Mouse (Mus musculus): Measurements from ENCODE around the gene Prpf6. TPM values are rescaled to one million over a fixed set of nuclear protein-coding genes. Genes with fewer than 3 reads are reported as not detected.

The Prpf6 gene
- polyA plus RNA-seq, 1 experiment from 2014 or later: 75.2 TPM

DNA sequence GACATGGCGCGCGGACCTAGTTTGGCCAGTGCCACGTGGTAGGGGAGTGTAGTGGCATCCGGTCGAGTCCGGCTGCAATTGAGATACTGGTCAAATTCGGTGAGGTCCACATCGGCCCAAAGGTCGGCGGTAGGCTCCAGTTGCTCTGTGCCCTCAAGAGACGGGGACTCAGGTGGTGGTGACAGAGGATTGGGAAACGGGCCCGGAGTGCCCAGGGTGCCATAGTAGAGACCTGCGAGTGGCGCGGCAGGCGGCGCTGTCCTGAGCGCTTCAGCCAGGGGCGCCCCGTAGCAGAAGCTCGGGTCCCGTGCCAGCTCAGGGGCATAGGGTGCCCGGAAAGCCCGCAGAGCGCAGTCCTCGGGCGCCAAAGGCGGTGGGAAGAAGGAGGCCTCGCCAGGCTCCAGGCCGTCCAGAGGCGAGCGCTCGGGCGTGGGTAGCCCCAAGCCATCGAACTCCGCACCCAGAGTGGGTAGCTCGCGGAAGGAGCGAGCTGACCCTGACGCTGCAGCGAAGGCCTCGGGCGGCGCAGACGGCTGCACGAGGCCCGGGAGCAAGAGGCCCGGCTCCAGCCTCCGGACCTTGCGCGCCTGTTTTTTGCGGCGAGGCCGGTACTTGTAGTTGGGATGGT lies 78.7 kb downstream of the Prpf6 start:
- Histone ChIP-seq H3K27ac (ENCODE audit: low read length) (peak overlapping the region; percentile 51), H3K27me3 (ENCODE audit: insufficient read depth, low read length) (peaks cover 53% of the 10 kb centered on the region), H3K4me2 (replicated peaks; ENCODE audit: low read depth, low read length) (peak overlapping the region; percentile 72), H3K4me1 (ENCODE audit: insufficient read depth, low read length) (peaks cover 21% of the 10 kb centered on the region), H3K9ac (replicated peaks; ENCODE audit: low read length) (peak overlapping the region; percentile 60), H3K4me3 (ENCODE audit: low read length) (peak overlapping the region; percentile 55), H3K36me3 (ENCODE audit: insufficient read depth, low read length) (no peaks in the 10 kb centered on the region), H3K9me3 (ENCODE audit: low read length) (no peaks in the 10 kb centered on the region; the same call in 1 of the 2 replicates)
- WGBS: 4% methylated on average over 56 of the region's 56 CpGs
- ATAC-seq (ENCODE audit: low FRiP score, low TSS enrichment): peak; percentile 27; the same call in 1 of the 2 replicates

DNA sequence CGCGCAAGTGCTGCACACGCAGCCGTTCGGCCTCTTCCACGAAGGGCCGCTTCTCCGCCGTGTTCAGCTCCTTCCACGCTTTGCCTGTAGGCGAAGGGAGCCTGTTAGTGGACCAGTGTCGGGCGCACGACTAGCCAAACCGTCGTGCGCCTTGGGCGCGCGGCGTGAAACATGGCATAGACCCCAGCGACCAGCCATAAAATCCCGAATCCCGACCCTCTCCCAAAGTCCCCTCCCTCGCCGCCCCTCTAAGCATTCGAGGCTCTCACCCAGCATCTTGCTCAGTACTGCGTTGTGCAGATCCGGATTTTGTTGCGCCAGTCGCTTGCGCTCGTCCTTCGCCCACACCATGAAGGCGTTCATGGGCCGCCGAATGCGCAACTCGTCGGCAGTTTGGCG lies 79.2 kb downstream of the Prpf6 start:
- Histone ChIP-seq H3K27me3 (ENCODE audit: insufficient read depth, low read length) (peaks cover 53% of the 10 kb centered on the region), H3K4me2 (replicated peaks; ENCODE audit: low read depth, low read length) (peak overlapping the region; percentile 72), H3K4me1 (ENCODE audit: insufficient read depth, low read length) (peaks cover 26% of the 10 kb centered on the region), H3K4me3 (ENCODE audit: low read length) (peak overlapping the region; percentile 55), H3K27ac (ENCODE audit: low read length) (peak overlapping the region; percentile 51), H3K36me3 (ENCODE audit: insufficient read depth, low read length) (no peaks in the 10 kb centered on the region), H3K9ac (replicated peaks; ENCODE audit: low read length) (peak overlapping the region; percentile 60), H3K9me3 (ENCODE audit: low read length) (no peaks in the 10 kb centered on the region; the same call in 1 of the 2 replicates)
- under 1% methylated on average over 41 of the region's 41 CpGs for WGBS
- ATAC-seq (ENCODE audit: low FRiP score, low TSS enrichment): no peak

DNA sequence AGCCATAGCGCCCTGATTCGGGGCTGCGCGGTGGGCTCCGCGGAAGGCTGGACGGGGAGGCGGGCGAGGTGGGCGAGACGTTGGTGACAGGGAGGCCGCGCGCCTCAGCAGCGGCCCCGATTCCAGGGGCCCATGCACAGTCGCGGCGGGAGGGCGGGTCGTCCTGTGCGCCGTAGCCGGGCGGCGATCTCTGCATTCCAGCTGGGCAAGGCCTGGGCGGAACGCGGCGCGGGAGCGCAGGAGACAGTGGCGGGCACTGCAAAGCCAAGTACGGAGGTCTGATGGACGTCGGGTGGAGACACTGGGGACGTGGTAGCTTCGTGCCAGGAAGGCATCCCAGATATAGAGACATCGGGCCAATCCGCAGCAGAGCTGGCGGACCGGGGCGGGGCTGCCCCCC lies 79.7 kb downstream of the Prpf6 start, which contains the start of gene Sox18:
Gene Sox18 (minus strand): TSS at position 315 of the 400 bp plus-strand sequence.
- Histone ChIP-seq H3K4me2 (replicated peaks; ENCODE audit: low read depth, low read length) (peak within 1 kb of the TSS; percentile 72), H3K4me1 (ENCODE audit: insufficient read depth, low read length) (peaks cover 28% of the 10 kb centered on the region), H3K9ac (replicated peaks; ENCODE audit: low read length) (peak within 1 kb of the TSS; percentile 60), H3K27ac (ENCODE audit: low read length) (peak within 1 kb of the TSS; percentile 51), H3K36me3 (ENCODE audit: insufficient read depth, low read length) (no peaks in the 10 kb centered on the region), H3K27me3 (ENCODE audit: insufficient read depth, low read length) (peaks cover 53% of the 10 kb centered on the region), H3K9me3 (ENCODE audit: low read length) (no peaks in the 10 kb centered on the region; the same call in 1 of the 2 replicates), H3K4me3 (ENCODE audit: low read length) (peak within 1 kb of the TSS; percentile 55)
- WGBS: 0% methylated on average over 43 of the region's 43 CpGs
- ATAC-seq (ENCODE audit: low FRiP score, low TSS enrichment): peak; percentile 6; the same call in 1 of the 2 replicates

DNA sequence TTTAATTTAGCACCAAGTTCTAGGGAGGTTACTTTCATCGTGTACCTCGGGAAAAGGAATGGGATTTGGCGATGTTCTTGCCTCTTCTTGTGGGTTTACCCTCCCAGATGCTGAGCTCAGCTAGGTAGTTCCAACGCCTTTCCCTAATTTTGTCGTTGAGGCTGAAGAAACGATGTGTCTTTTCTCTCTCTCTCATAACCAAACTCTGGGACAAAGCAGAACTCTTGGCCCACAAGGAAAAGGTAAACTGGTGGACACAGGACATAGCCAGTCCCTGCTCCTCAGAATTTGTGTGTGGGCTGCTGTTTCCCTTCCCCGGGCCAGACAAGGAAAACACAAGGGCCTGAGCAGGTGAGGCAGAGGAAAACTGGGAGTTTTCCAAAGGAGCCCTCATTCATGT lies 80.3 kb downstream of the Prpf6 start:
- peaks cover 28% of the 10 kb centered on the region for H3K4me1 ChIP-seq (ENCODE audit: insufficient read depth, low read length)
- no peaks in the 10 kb centered on the region for H3K36me3 ChIP-seq (ENCODE audit: insufficient read depth, low read length)
- no peak for ATAC-seq (ENCODE audit: low FRiP score, low TSS enrichment)
- 22% methylated on average over 7 of the region's 7 CpGs for WGBS
- H3K27ac ChIP-seq (ENCODE audit: low read length): no peak overlapping the region
- H3K4me3 ChIP-seq (ENCODE audit: low read length): peak overlapping the region; percentile 55; the same call in 1 of the 2 replicates
- no peak overlapping the region for H3K9ac ChIP-seq (replicated peaks; ENCODE audit: low read length)
- peaks cover 53% of the 10 kb centered on the region for H3K27me3 ChIP-seq (ENCODE audit: insufficient read depth, low read length)
- peak overlapping the region; percentile 72 for H3K4me2 ChIP-seq (replicated peaks; ENCODE audit: low read depth, low read length)
- H3K9me3 ChIP-seq (ENCODE audit: low read length): no peaks in the 10 kb centered on the region; the same call in 1 of the 2 replicates

DNA sequence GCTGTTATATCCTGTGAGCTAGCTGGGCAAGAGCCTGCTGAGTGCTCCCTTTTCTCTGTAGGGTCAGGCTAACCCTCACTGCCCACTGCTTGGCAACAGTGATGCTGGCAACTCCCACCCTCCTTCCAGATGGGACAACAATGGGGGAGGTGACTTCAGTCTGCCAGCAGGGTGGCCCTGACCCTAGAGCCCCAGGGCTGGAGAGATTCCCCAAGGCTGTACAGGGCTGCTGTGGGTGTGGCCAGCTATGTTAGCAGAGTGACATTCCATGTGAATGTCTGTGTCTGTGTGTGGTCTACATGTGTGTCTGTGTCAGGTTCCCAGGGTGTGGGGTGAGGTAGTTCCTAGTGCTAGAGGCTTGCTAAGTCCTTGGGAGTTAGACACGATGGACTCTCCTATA lies 81.8 kb downstream of the Prpf6 start:
- Histone ChIP-seq H3K27me3 (ENCODE audit: insufficient read depth, low read length) (peaks cover 49% of the 10 kb centered on the region), H3K27ac (ENCODE audit: low read length) (no peak overlapping the region), H3K4me3 (ENCODE audit: low read length) (no peak overlapping the region), H3K36me3 (ENCODE audit: insufficient read depth, low read length) (no peaks in the 10 kb centered on the region), H3K4me1 (ENCODE audit: insufficient read depth, low read length) (peaks cover 28% of the 10 kb centered on the region), H3K9me3 (ENCODE audit: low read length) (no peaks in the 10 kb centered on the region), H3K4me2 (replicated peaks; ENCODE audit: low read depth, low read length) (no peak overlapping the region), H3K9ac (replicated peaks; ENCODE audit: low read length) (no peak overlapping the region)
- no peak for ATAC-seq (ENCODE audit: low FRiP score, low TSS enrichment)
- 56% methylated on average over 1 of the region's 1 CpGs for WGBS

DNA sequence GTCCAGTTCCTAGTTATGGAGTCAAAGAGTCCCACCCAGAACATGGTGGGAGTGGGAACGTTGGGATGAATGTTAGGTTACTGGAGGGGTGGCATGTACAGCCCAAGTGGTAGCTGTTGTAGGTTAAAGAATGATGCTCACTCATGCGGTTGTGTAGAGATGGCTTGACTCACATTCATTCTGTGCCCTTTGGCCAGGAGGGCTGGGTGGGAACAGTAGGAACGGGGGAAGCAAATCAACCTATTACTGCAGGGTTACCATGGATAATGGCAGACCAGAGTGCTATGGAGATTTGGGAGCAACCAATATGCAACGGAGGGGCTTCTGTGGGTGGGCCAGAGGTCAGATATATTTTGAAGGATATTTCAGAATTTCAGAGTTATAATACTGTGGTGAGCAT lies 83.3 kb downstream of the Prpf6 start:
- H3K9ac ChIP-seq (replicated peaks; ENCODE audit: low read length): no peak overlapping the region
- peaks cover 33% of the 10 kb centered on the region for H3K4me1 ChIP-seq (ENCODE audit: insufficient read depth, low read length)
- H3K4me3 ChIP-seq (ENCODE audit: low read length): no peak overlapping the region
- 78% methylated on average over 4 of the region's 4 CpGs for WGBS
- no peaks in the 10 kb centered on the region for H3K36me3 ChIP-seq (ENCODE audit: insufficient read depth, low read length)
- no peak for ATAC-seq (ENCODE audit: low FRiP score, low TSS enrichment)
- no peak overlapping the region for H3K4me2 ChIP-seq (replicated peaks; ENCODE audit: low read depth, low read length)
- H3K27me3 ChIP-seq (ENCODE audit: insufficient read depth, low read length): peaks cover 35% of the 10 kb centered on the region
- no peaks in the 10 kb centered on the region for H3K9me3 ChIP-seq (ENCODE audit: low read length)
- H3K27ac ChIP-seq (ENCODE audit: low read length): no peak overlapping the region

DNA sequence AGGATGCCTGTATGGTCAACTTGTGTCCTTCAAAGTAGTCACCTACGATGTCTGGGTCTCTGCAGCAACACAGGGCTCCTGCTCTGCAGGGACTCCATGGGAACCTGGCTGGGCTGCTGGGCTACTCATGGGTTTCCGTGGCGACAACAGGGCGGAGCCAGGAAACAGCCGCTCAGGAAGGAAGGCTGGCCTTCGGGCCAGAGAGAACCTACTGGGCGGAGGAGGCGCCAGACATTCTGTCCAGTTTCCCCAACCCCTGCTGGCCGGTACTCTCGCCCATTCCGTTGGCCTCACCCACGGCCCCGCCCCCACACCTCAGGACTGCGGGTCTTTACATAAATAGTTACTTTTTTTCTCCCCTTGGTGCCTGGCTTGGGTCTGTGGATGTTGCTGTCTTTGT lies 83.8 kb downstream of the Prpf6 start:
- Histone ChIP-seq H3K4me2 (replicated peaks; ENCODE audit: low read depth, low read length) (peak overlapping the region; percentile 55), H3K9ac (replicated peaks; ENCODE audit: low read length) (peak overlapping the region; percentile 49; the same call in 1 of the 2 replicates), H3K36me3 (ENCODE audit: insufficient read depth, low read length) (no peaks in the 10 kb centered on the region), H3K4me3 (ENCODE audit: low read length) (peak overlapping the region; percentile 27), H3K9me3 (ENCODE audit: low read length) (no peaks in the 10 kb centered on the region), H3K27ac (ENCODE audit: low read length) (peak overlapping the region; percentile 63; the same call in 1 of the 2 replicates), H3K27me3 (ENCODE audit: insufficient read depth, low read length) (peaks cover 30% of the 10 kb centered on the region), H3K4me1 (ENCODE audit: insufficient read depth, low read length) (peaks cover 27% of the 10 kb centered on the region)
- peak; percentile 34 for ATAC-seq (ENCODE audit: low FRiP score, low TSS enrichment)
- 2% methylated on average over 14 of the region's 14 CpGs for WGBS

DNA sequence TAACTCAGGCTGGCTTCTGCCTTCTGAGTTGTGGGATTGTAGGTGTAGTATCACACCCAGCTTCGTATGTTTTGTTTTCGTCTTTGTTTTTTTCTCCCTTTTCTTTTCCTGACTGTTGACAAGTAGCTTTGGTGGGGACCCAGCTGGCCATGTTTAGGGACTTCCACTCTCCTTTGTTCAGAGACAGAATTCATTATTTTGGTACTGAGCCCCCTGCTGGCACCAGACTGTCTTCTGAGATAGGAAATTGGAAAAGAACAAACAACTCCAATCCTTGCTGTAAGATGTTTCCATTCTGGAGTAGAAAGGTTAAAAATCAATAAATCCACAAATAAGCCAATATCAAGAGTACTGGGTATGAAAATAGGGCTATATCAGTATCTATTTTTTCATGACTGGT lies 84.8 kb downstream of the Prpf6 start:
- WGBS: 62% methylated on average over 2 of the region's 2 CpGs
- Histone ChIP-seq H3K4me3 (ENCODE audit: low read length) (no peak overlapping the region), H3K4me2 (replicated peaks; ENCODE audit: low read depth, low read length) (no peak overlapping the region), H3K27ac (ENCODE audit: low read length) (peak overlapping the region; percentile 63), H3K27me3 (ENCODE audit: insufficient read depth, low read length) (peaks cover 20% of the 10 kb centered on the region), H3K9me3 (ENCODE audit: low read length) (no peaks in the 10 kb centered on the region), H3K36me3 (ENCODE audit: insufficient read depth, low read length) (no peaks in the 10 kb centered on the region), H3K4me1 (ENCODE audit: insufficient read depth, low read length) (peaks cover 28% of the 10 kb centered on the region), H3K9ac (replicated peaks; ENCODE audit: low read length) (no peak overlapping the region)
- ATAC-seq (ENCODE audit: low FRiP score, low TSS enrichment): no peak

DNA sequence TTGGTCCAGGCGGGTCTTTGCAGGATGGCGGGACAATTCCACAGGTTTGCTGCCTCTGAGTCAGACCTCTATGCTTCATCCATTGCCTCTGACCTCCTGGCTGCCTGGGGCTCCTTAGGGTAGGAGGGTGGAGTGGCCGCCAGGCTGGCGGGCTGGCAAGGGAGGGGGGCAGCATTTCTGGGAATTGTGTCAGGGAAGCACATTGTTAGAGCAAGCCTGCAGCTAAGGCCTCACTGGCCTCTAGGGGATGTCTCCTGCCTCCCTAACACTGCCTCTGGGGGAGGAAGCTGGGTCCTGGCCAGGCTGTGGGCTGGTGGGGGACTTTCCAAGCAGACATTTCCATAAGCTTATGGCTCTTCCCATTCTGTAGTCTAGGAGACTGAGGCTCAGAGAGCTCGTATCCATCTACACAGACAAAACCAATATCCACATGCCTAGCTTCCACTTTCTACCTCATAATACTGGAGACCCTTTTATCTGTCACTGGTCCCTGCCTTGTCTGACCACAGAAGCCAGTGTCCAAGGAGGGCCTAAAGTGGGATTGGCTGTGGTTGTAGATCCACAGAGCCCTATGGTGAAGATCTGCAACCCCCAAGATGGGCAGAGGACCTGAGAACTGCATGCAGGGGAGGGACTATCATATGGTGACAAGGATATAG lies 85.6 kb downstream of the Prpf6 start:
- peaks cover 12% of the 10 kb centered on the region for H3K27me3 ChIP-seq (ENCODE audit: insufficient read depth, low read length)
- H3K9me3 ChIP-seq (ENCODE audit: low read length): no peaks in the 10 kb centered on the region
- WGBS: 72% methylated on average over 5 of the region's 5 CpGs
- no peak overlapping the region for H3K4me2 ChIP-seq (replicated peaks; ENCODE audit: low read depth, low read length)
- no peak for ATAC-seq (ENCODE audit: low FRiP score, low TSS enrichment)
- H3K36me3 ChIP-seq (ENCODE audit: insufficient read depth, low read length): no peaks in the 10 kb centered on the region
- H3K4me3 ChIP-seq (ENCODE audit: low read length): no peak overlapping the region
- peak overlapping the region; percentile 63 for H3K27ac ChIP-seq (ENCODE audit: low read length)
- H3K4me1 ChIP-seq (ENCODE audit: insufficient read depth, low read length): peaks cover 27% of the 10 kb centered on the region
- 0 out of 2 replicates have a peak overlapping the region, but pooled peaks have one; percentile 22 for H3K9ac ChIP-seq (replicated peaks; ENCODE audit: low read length)

DNA sequence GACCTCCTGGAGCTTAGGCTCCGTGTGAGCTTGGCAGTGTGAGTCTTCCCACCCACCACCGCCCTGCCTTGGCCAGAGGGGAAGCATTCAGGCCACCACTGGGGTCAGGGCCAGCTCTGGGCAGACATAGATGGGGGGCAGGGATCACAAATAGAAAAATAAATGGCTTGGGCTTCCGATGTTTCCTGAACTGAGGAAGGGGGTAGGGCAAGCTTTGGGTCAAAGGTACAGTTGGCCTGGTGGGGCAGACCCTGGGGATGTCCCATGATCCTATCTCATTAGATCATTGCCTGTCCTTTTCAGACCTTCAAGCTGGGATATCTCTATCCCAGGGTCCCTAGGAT lies 86.1 kb downstream of the Prpf6 start:
- H3K27me3 ChIP-seq (ENCODE audit: insufficient read depth, low read length): peaks cover 7% of the 10 kb centered on the region
- H3K4me1 ChIP-seq (ENCODE audit: insufficient read depth, low read length): peaks cover 27% of the 10 kb centered on the region
- H3K9ac ChIP-seq (replicated peaks; ENCODE audit: low read length): 0 out of 2 replicates have a peak overlapping the region, but pooled peaks have one; percentile 22
- 58% methylated on average over 3 of the region's 3 CpGs for WGBS
- H3K27ac ChIP-seq (ENCODE audit: low read length): peak overlapping the region; percentile 63
- H3K4me2 ChIP-seq (replicated peaks; ENCODE audit: low read depth, low read length): no peak overlapping the region
- H3K4me3 ChIP-seq (ENCODE audit: low read length): no peak overlapping the region
- no peaks in the 10 kb centered on the region for H3K36me3 ChIP-seq (ENCODE audit: insufficient read depth, low read length)
- no peaks in the 10 kb centered on the region for H3K9me3 ChIP-seq (ENCODE audit: low read length)
- ATAC-seq (ENCODE audit: low FRiP score, low TSS enrichment): no peak
